Mouse (Mus musculus) heart, embryonic 15.5 days (tissue): Measurements from ENCODE around the gene Anxa6. TPM values are rescaled to one million over a fixed set of nuclear protein-coding genes. Genes with fewer than 3 reads are reported as not detected.

ENCODE experiments used
- ATAC-seq: fragments of 200-750 bp; cut with Nextera tagmentation; replicated peaks from 2 replicates; pipeline ENCODE4 v1.8.0; 2017; ENCODE audit warnings: low read depth, moderate TSS enrichment; ENCODE audit not compliant: insufficient number of reproducible peaks, insufficient read depth, low FRiP score
- H3K27ac ChIP-seq: fragments of 300-500 bp; sonication (generic); 2 replicates; pipeline ENCODE4 v1.5.1; 2015; ENCODE audit warnings: mild to moderate bottlenecking, inconsistent platforms
- H3K27me3 ChIP-seq: fragments of 300-500 bp; sonication (generic); 2 replicates; pipeline ENCODE4 v1.6.1; 2015; ENCODE audit warnings: inconsistent platforms
- H3K36me3 ChIP-seq: fragments of 300-500 bp; sonication (generic); 2 replicates; pipeline ENCODE4 v1.6.1; 2015; ENCODE audit warnings: mild to moderate bottlenecking, inconsistent platforms
- H3K4me1 ChIP-seq: fragments of 300-500 bp; sonication (generic); replicated peaks from 2 replicates; pipeline ENCODE4 v1.6.1; 2015; ENCODE audit warnings: inconsistent platforms
- H3K4me2 ChIP-seq: fragments of 300-500 bp; sonication (generic); 2 replicates; pipeline ENCODE4 v1.6.1; 2015; ENCODE audit warnings: inconsistent platforms, mild to moderate bottlenecking, moderate library complexity
- H3K4me3 ChIP-seq: fragments of 300-500 bp; sonication (generic); 2 replicates; pipeline ENCODE4 v1.5.1; 2015; ENCODE audit warnings: mild to moderate bottlenecking, inconsistent platforms
- H3K9ac ChIP-seq: fragments of 300-500 bp; sonication (generic); 2 replicates; pipeline ENCODE4 v1.6.1; 2015; ENCODE audit warnings: mild to moderate bottlenecking, inconsistent platforms
- H3K9me3 ChIP-seq: fragments of 300-500 bp; sonication (generic); replicated peaks from 2 replicates; pipeline ENCODE4 v1.6.1; 2016; ENCODE audit warnings: inconsistent platforms
- WGBS: fragments of 180-500 bp; shearing (Covaris S2); methylation state at CpG from one replicate; pipeline ENCODE4 v1.1.7; 2015; ENCODE audit warnings: mixed read lengths; 5-methylcytosine and 5-hydroxymethylcytosine counted together
- polyA plus RNA-seq: library from polyadenylated mRNA; unstranded; fragments of >200 nt; fragmentation: Nextera tagmentation; extraction: Ambion mirVana; gene quantifications from 2 replicates; pipeline ENCODE4 v1.2.1, GENCODE M21; 2015

Gene Anxa6
- 315 and 367 TPM in 2 replicates for polyA plus RNA-seq

GRCm38 (mm10) chr11:55033040-55033660 is at the start of gene Anxa6:
TSS of gene Anxa6 (minus strand) at chr11:55033445.
- peak; percentile 95 for ATAC-seq
- H3K36me3 ChIP-seq: no peaks in the 10 kb centered on the region
- H3K27me3 ChIP-seq: no peaks in the 10 kb centered on the region
- under 1% methylated on average over 40 of the region's 41 CpGs for WGBS
- H3K4me1 ChIP-seq: peaks cover 40% of the 10 kb centered on the region
- no peaks in the 10 kb centered on the region for H3K9me3 ChIP-seq
- peak within 1 kb of the TSS; percentile 78 for H3K4me2 ChIP-seq
- H3K9ac ChIP-seq: peak within 1 kb of the TSS; percentile 85
- H3K27ac ChIP-seq: peak within 1 kb of the TSS; percentile 88
- H3K4me3 ChIP-seq: peak within 1 kb of the TSS; percentile 72

- no peak overlapping the region for H3K4me2 ChIP-seq
- WGBS: 86% methylated on average over 9 of the region's 9 CpGs
- no peaks in the 10 kb centered on the region for H3K36me3 ChIP-seq
- no peak for ATAC-seq
- H3K4me1 ChIP-seq: peaks cover 38% of the 10 kb centered on the region
- H3K9me3 ChIP-seq: no peaks in the 10 kb centered on the region
- H3K27ac ChIP-seq: no peak overlapping the region
- no peak overlapping the region for H3K4me3 ChIP-seq
- H3K27me3 ChIP-seq: no peaks in the 10 kb centered on the region
- no peak overlapping the region for H3K9ac ChIP-seq
Measured at GRCm38 (mm10) chr11:55081206-55081605, 48.0 kb upstream of the Anxa6 start.

- Histone ChIP-seq H3K9me3 (no peaks in the 10 kb centered on the region), H3K4me1 (peaks cover 41% of the 10 kb centered on the region), H3K4me2 (no peak overlapping the region), H3K36me3 (no peaks in the 10 kb centered on the region), H3K27ac (peak overlapping the region; percentile 92), H3K4me3 (no peak overlapping the region), H3K9ac (no peak overlapping the region), H3K27me3 (no peaks in the 10 kb centered on the region)
- WGBS: 60% methylated on average over 4 of the region's 4 CpGs
- ATAC-seq: no peak
Measured at GRCm38 (mm10) chr11:55079180-55079579, 45.9 kb upstream of the Anxa6 start.

GRCm38 (mm10) chr11:55078502-55078901 is 45.3 kb upstream of the Anxa6 start:
- no peak for ATAC-seq
- Histone ChIP-seq H3K36me3 (no peaks in the 10 kb centered on the region), H3K4me1 (peaks cover 47% of the 10 kb centered on the region), H3K27ac (peak overlapping the region; percentile 92), H3K9ac (peak overlapping the region; percentile 65), H3K27me3 (no peaks in the 10 kb centered on the region), H3K9me3 (no peaks in the 10 kb centered on the region), H3K4me3 (peak overlapping the region; percentile 57), H3K4me2 (peak overlapping the region; percentile 84)
- 34% methylated on average over 3 of the region's 3 CpGs for WGBS

GRCm38 (mm10) chr11:55077331-55078231 is 44.3 kb upstream of the Anxa6 start, which contains the start of gene Ccdc69:
TSS of gene Ccdc69 (minus strand) at chr11:55078131.
- Histone ChIP-seq H3K9me3 (no peaks in the 10 kb centered on the region), H3K4me2 (peak within 1 kb of the TSS; percentile 84), H3K36me3 (no peaks in the 10 kb centered on the region), H3K9ac (peak within 1 kb of the TSS; percentile 65), H3K4me3 (peak within 1 kb of the TSS; percentile 57), H3K4me1 (peaks cover 52% of the 10 kb centered on the region), H3K27me3 (no peaks in the 10 kb centered on the region), H3K27ac (peak within 1 kb of the TSS; percentile 92)
- peak; percentile 67 for ATAC-seq
- under 1% methylated on average over 50 of the region's 50 CpGs for WGBS

- Histone ChIP-seq H3K27ac (peak overlapping the region; percentile 92), H3K4me1 (peaks cover 55% of the 10 kb centered on the region), H3K4me3 (no peak overlapping the region), H3K36me3 (no peaks in the 10 kb centered on the region), H3K9me3 (no peaks in the 10 kb centered on the region), H3K4me2 (peak overlapping the region; percentile 84), H3K27me3 (no peaks in the 10 kb centered on the region), H3K9ac (no peak overlapping the region; the same call in 1 of the 2 replicates)
- no peak for ATAC-seq
- 77% methylated on average over 5 of the region's 5 CpGs for WGBS
Measured at GRCm38 (mm10) chr11:55076234-55076633, 43.0 kb upstream of the Anxa6 start.

- H3K4me2 ChIP-seq: peak overlapping the region; percentile 84; the same call in 1 of the 2 replicates
- H3K9ac ChIP-seq: no peak overlapping the region
- peak overlapping the region; percentile 92 for H3K27ac ChIP-seq
Measured at GRCm38 (mm10) chr11:55075602-55076001, 42.4 kb upstream of the Anxa6 start.

GRCm38 (mm10) chr11:55073191-55073590 is 39.9 kb upstream of the Anxa6 start:
- H3K4me2 ChIP-seq: 0 out of 2 replicates have a peak overlapping the region, but pooled peaks have one; percentile 9
- H3K27me3 ChIP-seq: no peaks in the 10 kb centered on the region
- 55% methylated on average over 10 of the region's 10 CpGs for WGBS
- H3K9me3 ChIP-seq: no peaks in the 10 kb centered on the region
- no peak overlapping the region for H3K9ac ChIP-seq
- no peak for ATAC-seq
- peak overlapping the region; percentile 82 for H3K27ac ChIP-seq
- no peaks in the 10 kb centered on the region for H3K36me3 ChIP-seq
- no peak overlapping the region for H3K4me3 ChIP-seq
- H3K4me1 ChIP-seq: peaks cover 56% of the 10 kb centered on the region

More at GRCm38 (mm10) chr11:55075602-55076001, 42.4 kb upstream of the Anxa6 start:
- 0 out of 2 replicates have a peak, but pooled peaks have one; percentile 38 for ATAC-seq
- Histone ChIP-seq H3K36me3 (no peaks in the 10 kb centered on the region), H3K27me3 (no peaks in the 10 kb centered on the region), H3K4me1 (peaks cover 55% of the 10 kb centered on the region), H3K4me3 (no peak overlapping the region), H3K9me3 (no peaks in the 10 kb centered on the region)
- 37% methylated on average over 2 of the region's 2 CpGs for WGBS

GRCm38 (mm10) chr11:55072467-55072866 is 39.2 kb upstream of the Anxa6 start:
- Histone ChIP-seq H3K27me3 (no peaks in the 10 kb centered on the region), H3K9ac (no peak overlapping the region), H3K4me3 (no peak overlapping the region), H3K4me2 (no peak overlapping the region), H3K36me3 (no peaks in the 10 kb centered on the region), H3K4me1 (peaks cover 52% of the 10 kb centered on the region), H3K27ac (no peak overlapping the region), H3K9me3 (no peaks in the 10 kb centered on the region)
- WGBS: 82% methylated on average over 8 of the region's 8 CpGs
- no peak for ATAC-seq

GRCm38 (mm10) chr11:55071344-55071743 is 38.1 kb upstream of the Anxa6 start:
- Histone ChIP-seq H3K27ac (no peak overlapping the region), H3K9me3 (no peaks in the 10 kb centered on the region), H3K4me2 (no peak overlapping the region), H3K4me3 (no peak overlapping the region), H3K4me1 (peaks cover 40% of the 10 kb centered on the region), H3K27me3 (no peaks in the 10 kb centered on the region), H3K9ac (no peak overlapping the region), H3K36me3 (no peaks in the 10 kb centered on the region)
- WGBS: 89% methylated on average over 5 of the region's 5 CpGs
- no peak for ATAC-seq

GRCm38 (mm10) chr11:55069023-55069422 is 35.8 kb upstream of the Anxa6 start:
- WGBS: 37% methylated on average over 2 of the region's 2 CpGs
- ATAC-seq: peak; percentile 83
- Histone ChIP-seq H3K4me1 (peaks cover 23% of the 10 kb centered on the region), H3K9ac (no peak overlapping the region), H3K36me3 (no peaks in the 10 kb centered on the region), H3K27ac (peak overlapping the region; percentile 74), H3K4me2 (no peak overlapping the region), H3K4me3 (no peak overlapping the region), H3K27me3 (no peaks in the 10 kb centered on the region), H3K9me3 (no peaks in the 10 kb centered on the region)
